Mouse (Mus musculus) hindbrain, embryonic 10.5 days (tissue): ENCODE data around the gene Mef2a. TPM values are rescaled to one million over a fixed set of nuclear protein-coding genes. Genes with fewer than 3 reads are reported as not detected.

Experiments
- DNase-seq: peaks from one replicate; pipeline ENCODE4 v3.0.0-alpha.2; 2017; ENCODE audit warnings: low spot score
- H3K27ac ChIP-seq: fragments of 300-500 bp; sonication (generic); 2 replicates; pipeline ENCODE4 v1.5.1; 2016; ENCODE audit warnings: mild to moderate bottlenecking, moderate library complexity
- H3K27me3 ChIP-seq: fragments of 300-500 bp; sonication (generic); 2 replicates; pipeline ENCODE4 v1.6.1; 2016; ENCODE audit warnings: mild to moderate bottlenecking; ENCODE audit not compliant: poor library complexity, insufficient read depth, severe bottlenecking
- H3K36me3 ChIP-seq: fragments of 300-500 bp; sonication (generic); 2 replicates; pipeline ENCODE4 v1.6.1; 2016; ENCODE audit warnings: mild to moderate bottlenecking, moderate library complexity
- H3K4me1 ChIP-seq: fragments of 300-500 bp; sonication (generic); replicated peaks from 2 replicates; pipeline ENCODE4 v1.6.1; 2016; ENCODE audit warnings: mild to moderate bottlenecking
- H3K4me3 ChIP-seq: fragments of 300-500 bp; sonication (generic); 2 replicates; pipeline ENCODE4 v1.5.1; 2016; ENCODE audit warnings: mild to moderate bottlenecking, moderate library complexity
- H3K9me3 ChIP-seq: fragments of 300-500 bp; sonication (generic); 2 replicates; pipeline ENCODE4 v1.6.1; 2016; ENCODE audit warnings: mild to moderate bottlenecking, moderate library complexity
- WGBS: fragments of 180-500 bp; shearing (Covaris S2); methylation state at CpG from one replicate; pipeline ENCODE4 v1.1.7; 2016; 5-methylcytosine and 5-hydroxymethylcytosine counted together
- polyA plus RNA-seq: library from polyadenylated mRNA; unstranded; fragments of >200 nt; fragmentation: Nextera tagmentation; extraction: Ambion mirVana; gene quantifications from 2 replicates; pipeline ENCODE4 v1.2.1, GENCODE M21; 2016

Gene Mef2a
- polyA plus RNA-seq, 1 experiment from 2014 or later: 20.5 TPM

GRCm38 (mm10) chr7:67355870-67356269 is 16.8 kb downstream of the Mef2a start:
- H3K27me3 ChIP-seq: no peaks in the 10 kb centered on the region
- WGBS: 91% methylated on average over 5 of the region's 5 CpGs
- no peak overlapping the region for H3K4me3 ChIP-seq

GRCm38 (mm10) chr7:67353667-67354066 is 19.0 kb downstream of the Mef2a start:
- Histone ChIP-seq H3K4me1 (no peaks in the 10 kb centered on the region), H3K27me3 (no peaks in the 10 kb centered on the region), H3K4me3 (no peak overlapping the region), H3K36me3 (peaks cover 13% of the 10 kb centered on the region), H3K9me3 (peaks cover 10% of the 10 kb centered on the region; the same call in 1 of the 2 replicates), H3K27ac (no peak overlapping the region)
- no peak for DNase-seq
- WGBS: 88% methylated on average over 6 of the region's 6 CpGs

More at GRCm38 (mm10) chr7:67355870-67356269, 16.8 kb downstream of the Mef2a start:
- Histone ChIP-seq H3K27ac (no peak overlapping the region), H3K4me1 (no peaks in the 10 kb centered on the region), H3K36me3 (peaks cover 13% of the 10 kb centered on the region), H3K9me3 (peaks cover 10% of the 10 kb centered on the region; the same call in 1 of the 2 replicates)
- no peak for DNase-seq

DNA sequence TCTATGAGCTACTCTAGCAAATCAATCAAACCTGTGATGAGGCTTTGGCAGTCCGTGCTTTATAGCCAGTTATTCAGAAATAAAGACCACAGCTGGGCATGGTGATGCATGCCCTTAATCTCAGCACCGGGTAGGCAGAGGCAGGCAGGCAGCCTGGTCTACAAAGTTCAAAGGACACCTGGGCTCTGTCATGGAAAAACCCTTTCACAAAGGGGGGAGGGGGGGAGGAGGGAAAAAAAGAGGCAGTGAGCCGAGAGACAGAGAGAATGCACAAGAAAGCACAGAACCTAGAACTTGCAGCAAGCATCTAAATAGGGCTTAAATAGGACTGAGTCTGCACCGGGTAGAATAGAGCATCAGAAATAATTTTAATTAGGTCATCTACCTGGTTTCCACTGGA is 19.7 kb downstream of the Mef2a start:
- Histone ChIP-seq H3K4me1 (no peaks in the 10 kb centered on the region), H3K4me3 (no peak overlapping the region), H3K36me3 (peaks cover 13% of the 10 kb centered on the region), H3K27me3 (no peaks in the 10 kb centered on the region), H3K9me3 (peaks cover 10% of the 10 kb centered on the region; the same call in 1 of the 2 replicates), H3K27ac (no peak overlapping the region)
- WGBS: 83% methylated on average over 4 of the region's 4 CpGs
- no peak for DNase-seq

GRCm38 (mm10) chr7:67344443-67344842 is 28.2 kb downstream of the Mef2a start:
- no peak for DNase-seq
- no peak overlapping the region for H3K4me3 ChIP-seq
- no peak overlapping the region for H3K27ac ChIP-seq
- no peaks in the 10 kb centered on the region for H3K27me3 ChIP-seq
- H3K9me3 ChIP-seq: no peaks in the 10 kb centered on the region
- H3K4me1 ChIP-seq: no peaks in the 10 kb centered on the region
- H3K36me3 ChIP-seq: peaks cover 10% of the 10 kb centered on the region
- WGBS: 86% methylated on average over 1 of the region's 1 CpGs

- no peak for DNase-seq
- no peaks in the 10 kb centered on the region for H3K27me3 ChIP-seq
- H3K27ac ChIP-seq: no peak overlapping the region
- 85% methylated on average over 7 of the region's 7 CpGs for WGBS
- peaks cover 15% of the 10 kb centered on the region for H3K36me3 ChIP-seq
- H3K4me1 ChIP-seq: no peaks in the 10 kb centered on the region
- H3K4me3 ChIP-seq: no peak overlapping the region
- H3K9me3 ChIP-seq: no peaks in the 10 kb centered on the region
Measured at GRCm38 (mm10) chr7:67342067-67342625, 30.5 kb downstream of the Mef2a start.

DNA sequence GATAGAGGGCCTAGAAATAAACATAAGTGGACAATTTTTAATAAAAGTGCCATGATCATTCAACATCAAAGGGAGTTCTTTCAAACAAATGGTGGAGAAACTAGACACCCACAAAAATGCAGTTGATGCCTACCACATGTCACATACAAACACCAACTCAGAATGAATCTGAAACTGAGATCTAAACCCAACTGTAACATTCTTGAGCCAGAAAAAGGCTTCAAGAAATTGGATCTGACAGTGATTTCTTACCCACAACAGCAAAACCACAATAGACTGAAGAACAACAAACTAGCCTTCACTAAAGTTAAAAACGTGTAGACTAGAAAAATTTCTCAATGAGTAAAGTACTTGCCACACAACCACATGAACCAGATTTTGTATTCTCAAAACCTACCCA is 52.3 kb downstream of the Mef2a start:
- H3K4me3 ChIP-seq: no peak overlapping the region
- no peaks in the 10 kb centered on the region for H3K36me3 ChIP-seq
- no peaks in the 10 kb centered on the region for H3K9me3 ChIP-seq
- H3K4me1 ChIP-seq: no peaks in the 10 kb centered on the region
- H3K27me3 ChIP-seq: no peaks in the 10 kb centered on the region
- no peak for DNase-seq
- WGBS: 69% methylated on average over 1 of the region's 1 CpGs
- H3K27ac ChIP-seq: no peak overlapping the region

GRCm38 (mm10) chr7:67318697-67319096 is 54.0 kb downstream of the Mef2a start:
- H3K4me3 ChIP-seq: no peak overlapping the region
- no peaks in the 10 kb centered on the region for H3K27me3 ChIP-seq
- no peaks in the 10 kb centered on the region for H3K4me1 ChIP-seq
- peaks cover 5% of the 10 kb centered on the region; the same call in 1 of the 2 replicates for H3K36me3 ChIP-seq
- no peaks in the 10 kb centered on the region for H3K9me3 ChIP-seq
- no peak for DNase-seq
- H3K27ac ChIP-seq: no peak overlapping the region

DNA sequence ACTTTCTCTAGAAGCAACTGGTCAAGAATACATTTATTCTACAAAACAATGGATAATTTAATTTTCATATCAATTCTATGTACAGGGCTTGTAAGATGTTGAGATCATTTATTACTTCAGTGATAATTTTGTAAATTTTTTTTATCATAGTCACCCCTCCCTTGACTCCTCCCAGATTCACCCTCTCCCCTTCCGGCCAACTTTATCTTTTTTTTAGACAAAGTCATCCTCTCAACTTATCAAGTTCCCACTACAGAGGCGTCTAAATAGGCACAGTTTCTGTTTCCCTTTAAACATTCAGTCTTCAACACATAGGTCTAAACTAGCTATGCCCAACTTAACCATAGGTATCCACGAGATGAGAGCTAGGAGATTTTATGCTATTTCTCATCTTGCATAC is 59.5 kb downstream of the Mef2a start:
- WGBS: 92% methylated on average over 3 of the region's 3 CpGs
- H3K4me3 ChIP-seq: no peak overlapping the region
- no peak for DNase-seq
- peaks cover 10% of the 10 kb centered on the region; the same call in 1 of the 2 replicates for H3K36me3 ChIP-seq
- no peaks in the 10 kb centered on the region for H3K9me3 ChIP-seq
- H3K4me1 ChIP-seq: no peaks in the 10 kb centered on the region
- H3K27ac ChIP-seq: no peak overlapping the region
- H3K27me3 ChIP-seq: no peaks in the 10 kb centered on the region

GRCm38 (mm10) chr7:67310151-67310550 is 62.5 kb downstream of the Mef2a start:
- H3K27ac ChIP-seq: no peak overlapping the region
- H3K36me3 ChIP-seq: peaks cover 10% of the 10 kb centered on the region; the same call in 1 of the 2 replicates
- H3K4me3 ChIP-seq: no peak overlapping the region
- H3K27me3 ChIP-seq: no peaks in the 10 kb centered on the region
- DNase-seq: no peak
- no peaks in the 10 kb centered on the region for H3K9me3 ChIP-seq
- H3K4me1 ChIP-seq: no peaks in the 10 kb centered on the region
- 94% methylated on average over 2 of the region's 2 CpGs for WGBS

- Histone ChIP-seq H3K4me1 (no peaks in the 10 kb centered on the region), H3K27ac (no peak overlapping the region), H3K36me3 (peaks cover 10% of the 10 kb centered on the region), H3K27me3 (no peaks in the 10 kb centered on the region), H3K9me3 (no peaks in the 10 kb centered on the region), H3K4me3 (no peak overlapping the region)
- no peak for DNase-seq
- 93% methylated on average over 2 of the region's 2 CpGs for WGBS
Measured at GRCm38 (mm10) chr7:67308102-67308501, 64.6 kb downstream of the Mef2a start.

- no peak for DNase-seq
- WGBS: 95% methylated on average over 3 of the region's 3 CpGs
- Histone ChIP-seq H3K27me3 (no peaks in the 10 kb centered on the region), H3K36me3 (peaks cover 10% of the 10 kb centered on the region), H3K9me3 (no peaks in the 10 kb centered on the region), H3K4me1 (no peaks in the 10 kb centered on the region), H3K27ac (no peak overlapping the region), H3K4me3 (no peak overlapping the region)
Measured at GRCm38 (mm10) chr7:67307078-67307477, 65.6 kb downstream of the Mef2a start.

DNA sequence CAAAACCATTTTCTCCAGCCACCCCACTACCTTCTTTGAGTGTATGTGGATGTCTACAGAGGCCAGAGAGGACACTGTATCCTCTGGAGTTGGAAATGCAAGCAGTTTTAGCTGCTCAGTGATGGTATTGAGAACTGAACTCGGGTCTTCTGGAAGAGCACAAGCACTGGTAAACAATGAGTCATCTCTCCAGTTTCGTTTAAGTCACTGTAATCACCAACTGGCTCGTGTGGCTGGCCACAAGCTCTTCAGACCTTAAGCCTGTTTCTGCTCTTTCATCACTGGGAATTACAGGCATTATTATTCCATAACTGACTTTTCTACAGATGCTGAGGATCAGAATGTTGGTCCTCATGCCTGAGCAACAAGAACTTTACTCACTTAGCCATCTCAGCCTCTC is 67.7 kb downstream of the Mef2a start:
- Histone ChIP-seq H3K9me3 (no peaks in the 10 kb centered on the region), H3K4me3 (no peak overlapping the region), H3K4me1 (no peaks in the 10 kb centered on the region), H3K27ac (no peak overlapping the region), H3K36me3 (peaks cover 10% of the 10 kb centered on the region), H3K27me3 (no peaks in the 10 kb centered on the region)
- 90% methylated on average over 3 of the region's 3 CpGs for WGBS
- no peak for DNase-seq

DNA sequence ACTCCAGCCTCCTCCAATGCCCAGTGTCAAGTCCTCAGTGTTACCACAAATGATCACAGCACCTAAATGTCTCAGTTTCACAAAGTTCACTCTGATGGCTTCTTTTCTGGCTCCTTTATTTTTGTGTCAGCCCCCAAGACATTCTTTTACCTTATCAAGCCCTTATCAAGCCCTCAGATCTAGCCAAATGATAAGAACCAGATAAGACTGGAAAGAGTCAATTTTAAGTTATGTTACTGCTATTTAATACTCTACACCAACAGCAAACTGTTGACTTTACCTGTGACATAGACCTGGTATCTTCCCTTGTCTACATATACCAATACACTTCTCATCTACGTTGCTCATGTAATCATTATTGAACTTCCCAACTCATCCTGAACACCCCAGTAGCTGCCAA is 76.2 kb downstream of the Mef2a start:
- DNase-seq: no peak
- no peaks in the 10 kb centered on the region for H3K36me3 ChIP-seq
- H3K27ac ChIP-seq: no peak overlapping the region
- H3K4me1 ChIP-seq: no peaks in the 10 kb centered on the region
- H3K27me3 ChIP-seq: no peaks in the 10 kb centered on the region
- no peak overlapping the region for H3K4me3 ChIP-seq
- no peaks in the 10 kb centered on the region for H3K9me3 ChIP-seq
- 90% methylated on average over 1 of the region's 1 CpGs for WGBS

DNA sequence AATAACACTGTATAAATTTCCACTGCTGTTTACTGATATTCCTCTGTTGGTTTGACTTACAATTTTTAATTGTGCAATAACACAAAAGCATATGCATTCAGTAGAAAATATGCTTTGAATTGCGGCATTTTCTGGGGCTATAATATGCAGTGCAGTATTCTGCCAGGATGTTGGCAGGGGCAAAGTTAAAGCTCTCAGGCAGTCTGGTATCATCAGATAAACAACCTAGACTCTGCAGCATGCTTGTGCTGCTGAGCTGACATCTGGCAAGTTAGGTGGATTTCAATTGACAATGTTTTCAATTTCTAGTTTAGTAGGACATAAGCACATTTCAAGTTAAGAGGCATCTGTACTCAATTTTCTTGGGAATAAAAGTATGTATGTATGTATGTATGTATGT is 81.3 kb downstream of the Mef2a start:
- Histone ChIP-seq H3K27me3 (no peaks in the 10 kb centered on the region), H3K9me3 (no peaks in the 10 kb centered on the region), H3K27ac (no peak overlapping the region), H3K4me3 (no peak overlapping the region), H3K4me1 (no peaks in the 10 kb centered on the region), H3K36me3 (0 out of 2 replicates have a peak, but pooled peaks cover 3% of the 10 kb centered on the region)
- no peak for DNase-seq
- 95% methylated on average over 1 of the region's 1 CpGs for WGBS
